Mouse (Mus musculus): ENCODE results near the gene Ostm1.

Ostm1 gene

GRCm38 (mm10) chr10:42631754-42632452 lies 48.3 kb downstream of the Ostm1 start:
- no peak for DNase-seq

DNA sequence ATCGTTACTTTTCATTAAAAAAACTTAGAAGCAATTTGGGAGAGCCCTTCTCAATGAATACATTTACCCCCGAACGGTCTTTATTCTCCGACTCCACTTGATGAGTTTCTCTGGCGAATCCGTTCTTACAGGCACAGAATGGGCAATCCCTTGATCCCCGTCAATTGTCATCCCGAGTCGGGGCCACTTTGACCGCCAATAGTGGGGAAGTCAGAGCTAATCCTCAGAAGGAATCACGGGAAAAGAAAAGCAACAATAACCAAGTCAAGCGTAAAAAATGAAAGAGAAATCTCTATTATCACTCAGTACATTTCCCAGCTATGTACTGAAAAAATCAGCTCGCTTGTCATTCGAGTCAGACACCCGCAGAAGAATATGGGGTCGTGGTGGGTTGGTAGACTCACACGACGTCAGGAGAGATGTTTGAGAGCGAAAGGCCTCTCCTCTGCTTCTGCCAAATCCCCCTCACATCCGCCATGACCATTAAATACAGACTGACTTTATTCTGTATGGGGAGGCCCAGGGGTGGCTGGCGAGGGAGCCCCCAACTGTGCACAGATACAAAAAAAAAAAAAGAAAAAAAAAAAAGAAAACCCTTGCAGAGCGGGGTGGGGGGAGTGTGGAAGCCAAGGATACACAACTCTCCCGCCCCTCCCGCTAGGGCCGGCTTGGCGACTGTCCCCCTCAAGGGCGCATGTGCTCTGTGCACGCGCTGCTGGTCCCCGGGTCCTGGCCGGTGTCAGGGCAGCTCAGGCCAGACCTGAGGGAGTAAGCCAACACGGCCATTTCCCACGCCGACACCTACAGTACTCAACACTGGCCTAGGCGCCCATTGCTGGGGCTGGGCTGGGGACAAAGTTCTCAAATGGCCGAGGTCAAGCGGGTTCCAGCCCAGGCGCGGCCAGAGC lies 49.1 kb downstream of the Ostm1 start:
- no peak for DNase-seq

DNA sequence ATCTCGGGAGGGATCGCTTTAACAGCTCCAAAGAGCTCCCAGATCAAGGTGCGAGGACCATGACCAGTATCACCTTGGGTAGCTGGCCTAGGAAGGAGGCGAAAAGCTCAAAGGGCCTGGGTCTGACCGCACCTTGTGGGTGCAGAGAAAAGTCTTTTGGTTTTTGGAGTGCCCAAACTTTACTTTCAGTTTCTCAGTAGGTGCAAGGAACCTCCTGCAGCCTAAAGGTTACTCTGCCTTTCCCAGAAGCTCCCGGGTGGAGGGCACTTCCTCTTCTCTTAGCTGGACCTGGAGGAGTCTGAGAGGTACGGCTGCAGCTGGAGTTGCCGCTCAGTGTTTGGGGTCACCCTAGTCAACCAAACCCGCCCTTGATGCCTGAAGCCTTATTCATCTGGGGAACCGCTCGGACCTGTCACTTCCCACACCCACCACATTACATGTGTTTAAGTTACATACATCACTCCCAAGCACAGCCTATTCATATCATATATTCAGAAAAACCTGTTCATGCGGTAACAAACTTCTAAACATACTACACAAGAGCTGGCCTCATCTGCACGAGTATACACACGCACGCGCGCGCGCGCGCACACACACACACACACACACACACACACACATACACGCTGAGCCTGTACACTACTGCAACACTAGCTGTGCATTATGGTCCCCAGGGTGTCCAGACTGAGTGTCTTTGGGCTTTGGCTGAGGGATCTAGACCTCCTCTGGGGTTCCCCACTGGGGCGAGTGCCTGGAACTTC lies 49.9 kb downstream of the Ostm1 start:
- DNase-seq, result no peak

DNA sequence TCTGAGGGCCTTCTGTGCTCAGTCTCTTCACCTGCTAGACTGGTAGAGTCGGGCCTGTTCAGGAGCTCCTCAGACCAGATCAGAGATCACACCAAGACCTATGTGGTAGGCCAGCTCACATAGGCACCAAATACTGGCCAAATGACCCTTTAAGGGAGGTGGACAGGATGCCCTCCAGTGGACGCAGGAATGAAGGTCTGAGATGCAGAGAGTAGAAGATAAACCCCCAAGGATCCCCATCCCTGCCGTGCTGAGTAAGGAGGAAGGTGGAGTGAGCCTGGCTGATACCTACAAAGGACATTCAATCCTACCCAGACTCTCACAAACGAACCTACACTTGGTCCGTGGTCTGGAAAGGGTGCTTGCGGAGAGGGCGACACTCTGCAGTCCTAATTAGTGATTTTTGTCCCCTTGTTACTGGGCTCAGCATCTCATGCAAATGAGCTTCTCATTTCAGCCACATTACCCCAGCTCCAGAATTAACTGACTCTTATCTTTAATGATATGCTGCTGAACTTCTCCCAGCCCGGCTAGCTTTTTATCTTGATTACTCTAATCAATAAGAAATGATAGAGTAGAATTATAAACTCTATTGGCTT lies 50.6 kb downstream of the Ostm1 start:
- no peak for DNase-seq

GRCm38 (mm10) chr10:42635046-42635445 lies 51.4 kb downstream of the Ostm1 start:
- no peak for DNase-seq

DNA sequence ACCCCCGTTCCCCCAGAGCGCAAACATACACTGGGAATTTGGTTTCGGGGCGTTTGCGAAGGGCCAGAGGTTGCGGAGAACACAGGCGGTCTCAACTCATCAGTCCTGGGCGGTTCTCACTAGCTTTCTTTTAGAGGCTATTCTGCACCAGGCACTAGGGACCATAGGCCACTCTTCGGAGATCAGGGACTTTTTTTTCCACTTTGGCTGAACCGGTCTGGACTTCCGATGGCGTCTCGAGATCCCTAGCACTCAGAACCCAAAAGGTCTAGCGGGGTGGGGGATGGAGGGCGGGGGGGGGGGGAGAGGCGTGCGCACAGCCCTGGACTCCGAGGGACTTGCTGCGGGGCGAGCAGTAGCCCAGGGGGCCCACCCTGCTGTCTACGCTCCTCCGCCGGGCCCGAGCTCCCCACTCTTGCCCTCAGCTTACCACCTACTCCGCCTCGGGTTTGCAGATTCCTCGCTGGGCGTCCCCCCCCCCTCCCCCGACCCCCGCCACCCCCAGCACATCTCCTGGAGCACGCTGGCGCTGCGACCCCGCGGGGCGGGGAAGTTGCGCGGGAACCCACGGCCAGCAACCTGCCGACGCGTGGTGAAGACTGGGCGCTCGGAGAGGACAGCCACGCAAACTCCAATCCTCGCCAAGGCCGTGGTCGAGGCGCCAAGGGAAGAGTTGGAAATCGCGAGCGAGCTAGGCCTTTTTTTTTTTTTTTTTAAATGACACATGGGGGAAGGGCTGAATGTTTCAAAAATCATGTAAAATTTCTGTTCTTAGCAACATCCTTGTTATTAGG lies 52.1 kb downstream of the Ostm1 start:
- no peak for DNase-seq

GRCm38 (mm10) chr10:42636360-42637182 lies 52.9 kb downstream of the Ostm1 start:
- DNase-seq, result no peak

- peak; percentile 20 for DNase-seq
Measured at GRCm38 (mm10) chr10:42637183-42637788, 53.7 kb downstream of the Ostm1 start.

- DNase-seq, result no peak
Measured at GRCm38 (mm10) chr10:42639856-42640255, 56.2 kb downstream of the Ostm1 start.

GRCm38 (mm10) chr10:42643638-42644037 lies 60.0 kb downstream of the Ostm1 start:
- DNase-seq, result no peak

GRCm38 (mm10) chr10:42646340-42646739 lies 62.7 kb downstream of the Ostm1 start:
- DNase-seq, result no peak

DNA sequence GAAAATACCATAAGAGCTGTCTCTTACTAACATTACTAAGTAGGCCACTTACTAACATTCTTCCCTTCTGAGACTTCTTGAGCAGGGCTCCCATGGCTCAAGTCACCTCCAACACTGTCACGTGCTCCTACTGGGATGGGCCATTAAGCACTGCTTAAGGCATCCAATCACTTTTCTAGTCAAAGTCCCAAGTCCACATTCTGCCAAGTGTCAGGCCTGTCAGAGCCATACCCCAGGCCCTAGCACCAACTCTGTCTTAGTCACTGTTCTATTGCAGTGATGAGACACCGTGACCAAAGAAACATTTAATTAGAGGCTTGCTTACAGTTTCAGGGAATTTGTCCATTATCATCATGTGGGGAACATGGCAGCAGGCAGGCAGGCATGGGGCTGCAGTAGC lies 78.3 kb downstream of the Ostm1 start:
- DNase-seq, result no peak

GRCm38 (mm10) chr10:42669970-42670369 lies 86.3 kb downstream of the Ostm1 start:
- DNase-seq, result no peak

GRCm38 (mm10) chr10:42672798-42673197 lies 89.2 kb downstream of the Ostm1 start:
- DNase-seq, result no peak

GRCm38 (mm10) chr10:42675571-42675970 lies 91.9 kb downstream of the Ostm1 start:
- DNase-seq, result no peak

GRCm38 (mm10) chr10:42678331-42678730 lies 94.7 kb downstream of the Ostm1 start:
- DNase-seq, result no peak

- peak; percentile 86 for DNase-seq
Measured at GRCm38 (mm10) chr10:42678755-42679364, 95.2 kb downstream of the Ostm1 start.

DNA sequence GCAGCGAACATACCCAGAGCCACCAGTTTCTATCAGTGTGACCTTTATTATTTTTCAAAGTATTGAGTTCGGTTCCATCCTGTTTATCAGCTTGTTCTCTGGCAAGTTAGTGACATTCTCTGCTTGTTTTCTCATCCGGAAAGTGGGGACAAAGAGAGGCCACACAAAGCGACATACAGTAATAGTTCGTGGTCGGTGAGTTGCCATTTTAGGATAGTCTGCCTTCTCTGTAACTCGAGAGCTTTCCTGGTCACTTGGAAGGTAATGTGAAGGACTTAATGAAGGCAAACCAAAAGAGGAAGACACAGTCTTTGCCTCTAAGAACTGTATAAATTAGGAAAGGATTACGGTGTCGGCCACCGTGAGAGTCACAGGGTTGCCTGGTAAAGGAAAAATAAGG lies 96.0 kb downstream of the Ostm1 start:
- DNase-seq, result no peak

GRCm38 (mm10) chr10:42680582-42681001 lies 97.0 kb downstream of the Ostm1 start:
- no peak for DNase-seq

DNA sequence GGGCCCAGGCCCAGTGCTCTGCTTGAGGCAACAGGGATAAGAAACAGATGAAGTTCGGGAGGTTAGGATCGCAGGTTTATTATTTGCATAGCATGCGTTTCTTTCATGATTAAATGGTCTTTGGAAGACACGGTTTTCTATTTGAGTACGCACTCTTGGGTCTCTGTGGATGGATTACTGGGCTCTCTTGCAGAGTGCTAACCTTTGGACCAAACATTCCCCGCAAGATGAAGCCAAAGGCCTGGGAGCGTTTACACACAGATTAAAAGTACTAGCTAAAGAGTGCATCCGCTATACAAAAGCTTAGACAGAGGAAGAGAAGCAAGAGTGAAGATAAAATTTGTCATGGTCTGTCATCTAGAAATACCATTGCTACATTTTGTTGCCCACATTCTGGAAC lies 98.8 kb downstream of the Ostm1 start:
- DNase-seq, result no peak

Measured in cerebellum, adult 11-12 months (tissue).